Mouse (Mus musculus) liver, postnatal 0 days (tissue): ENCODE results near the gene Tns4.

Experiments used
- CTCF ChIP-seq: sonication (generic); IDR thresholded peaks from 2 replicates; pipeline ENCODE4 v1.5.1; 2016; ENCODE audit warnings: antibody characterized with exemption, low read depth
- EP300 ChIP-seq: IDR thresholded peaks from 2 replicates; pipeline ENCODE4 v1.6.1; 2016; ENCODE audit warnings: antibody characterized with exemption, low read depth, mild to moderate bottlenecking

- TF ChIP-seq EP300 (no peak), CTCF (peak; percentile 32)
Measured at GRCm38 (mm10) chr11:99026899-99027440, 62.1 kb downstream of the Tns4 start.
